Comparison of ENCODE assay signal across 28 mouse cellular contexts in the genomic region with DNA sequence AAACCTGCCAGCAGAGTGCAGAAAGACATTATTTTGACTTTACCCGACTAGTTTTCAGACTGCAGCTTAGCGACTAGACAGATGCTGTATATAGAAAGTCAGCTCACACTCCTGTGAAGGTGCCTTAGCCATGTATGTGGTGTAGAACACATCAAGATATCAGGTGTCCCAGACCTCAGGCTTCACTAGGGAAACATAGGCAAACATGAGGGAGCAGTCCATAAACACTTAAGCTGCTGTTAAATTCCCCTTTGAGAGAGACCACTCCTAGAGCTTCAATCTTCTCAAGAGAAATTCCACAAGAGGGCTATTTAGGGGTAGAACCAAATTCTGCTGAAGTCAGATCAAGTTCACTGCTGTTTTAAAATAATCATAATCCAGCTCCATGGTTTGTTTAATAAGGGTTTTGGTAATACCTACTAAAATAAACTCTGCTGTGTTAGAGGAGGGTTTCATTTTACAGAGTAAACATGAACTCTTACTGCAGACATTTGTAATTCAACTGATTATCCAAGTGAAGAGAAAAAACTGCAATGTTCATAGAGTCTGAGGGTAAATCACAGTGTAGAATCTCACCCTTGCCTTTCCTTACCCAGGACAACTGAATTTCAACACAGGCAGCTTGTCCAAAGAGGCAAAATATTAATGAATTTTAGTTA. TPM values are rescaled to one million over a fixed set of nuclear protein-coding genes. Genes with fewer than 3 reads are reported as not detected.
DNase-seq lines count a peak whose midpoint lies in the region; ATAC-seq and TF ChIP-seq lines count a peak whose summit lies in the region.
"Had no signal": no experiment of that assay in that cellular context is flagged by ENCODE, and none has a peak within 500 bp of the region (broad histone marks: within the 10 kb centered on the region; RNA-seq: fewer than 3 reads in every experiment).

No protein-coding gene starts in this region.

- TF ChIP-seq CTCF in lung, embryonic 14.5 days (IDR thresholded peaks at IDR 0.05; ENCODE audit: low read depth): no peak

- peak; percentile 36 for DNase-seq in embryonic facial prominence, embryonic 11.5 days (ENCODE audit: low spot score)
- DNase-seq in embryonic facial prominence, embryonic 10.5 days (ENCODE audit: low spot score): no peak
- peak; percentile 54 for DNase-seq in lung, embryonic 14.5 days
- no peak for DNase-seq in lung, postnatal 14 days
- peak; percentile 7 for DNase-seq in limb, embryonic 14.5 days (ENCODE audit: low spot score)
- DNase-seq in thymus, postnatal 25 days: no peak
- DNase-seq: adrenal gland, adult 8-10 months; cerebellum, adult 2 months; gastrocnemius, postnatal 14 days; heart, postnatal 14 days; kidney, adult 18-20 months; kidney, postnatal 36 days; liver; lung, postnatal 4 days; midbrain, embryonic 14.5 days; retina, postnatal 1 day; right cerebral cortex, postnatal 14 days; thymus, adult 2 months; thymus, postnatal 4 days had no signal

- no peaks in the 10 kb centered on the region for H3K27me3 ChIP-seq in embryonic facial prominence, embryonic 11.5 days (ENCODE audit: control insufficient read depth, insufficient read depth, low read length)
- no peaks in the 10 kb centered on the region for H3K27me3 ChIP-seq in embryonic facial prominence, embryonic 10.5 days (replicated peaks; ENCODE audit: low read depth, poor library complexity, severe bottlenecking)
- no peaks in the 10 kb centered on the region for H3K27me3 ChIP-seq in lung, embryonic 14.5 days (ENCODE audit: insufficient read depth, low read length)
- H3K27me3 ChIP-seq in embryonic facial prominence, embryonic 12.5 days: no peaks in the 10 kb centered on the region
- no peaks in the 10 kb centered on the region for H3K27me3 ChIP-seq in limb, embryonic 14.5 days (ENCODE audit: control insufficient read depth, insufficient read depth, low read length)
- H3K27me3 ChIP-seq: liver, embryonic 15.5 days; neural tube, embryonic 15.5 days had no signal

- H3K9me3 ChIP-seq in embryonic facial prominence, embryonic 11.5 days (replicated peaks; ENCODE audit: control insufficient read depth, low read length): no peaks in the 10 kb centered on the region
- H3K9me3 ChIP-seq in embryonic facial prominence, embryonic 10.5 days: no peaks in the 10 kb centered on the region
- H3K9me3 ChIP-seq in lung, embryonic 14.5 days (ENCODE audit: low read depth, low read length): no peaks in the 10 kb centered on the region
- no peaks in the 10 kb centered on the region for H3K9me3 ChIP-seq in embryonic facial prominence, embryonic 12.5 days
- H3K9me3 ChIP-seq in limb, embryonic 14.5 days (ENCODE audit: control insufficient read depth, low read length): no peaks in the 10 kb centered on the region
- H3K9me3 ChIP-seq: G1E; hindbrain, embryonic 10.5 days; liver, embryonic 15.5 days; neural tube, embryonic 15.5 days had no signal

- WGBS in embryonic facial prominence, embryonic 11.5 days: 52% methylated on average over 2 of the region's 2 CpGs
- WGBS in embryonic facial prominence, embryonic 10.5 days: 76% methylated on average over 2 of the region's 2 CpGs
- WGBS in lung, embryonic 14.5 days: 19% methylated on average over 2 of the region's 2 CpGs
- WGBS in embryonic facial prominence, embryonic 12.5 days: 60% methylated on average over 2 of the region's 2 CpGs
- WGBS in limb, embryonic 14.5 days: 67% methylated on average over 2 of the region's 2 CpGs

- no peak overlapping the region for H3K4me2 ChIP-seq in embryonic facial prominence, embryonic 11.5 days (ENCODE audit: low read depth, low read length)
- no peak overlapping the region for H3K4me2 ChIP-seq in lung, embryonic 14.5 days
- H3K4me2 ChIP-seq in embryonic facial prominence, embryonic 12.5 days (replicated peaks): no peak overlapping the region
- H3K4me2 ChIP-seq in limb, embryonic 14.5 days (replicated peaks; ENCODE audit: low read depth, low read length, severe bottlenecking): no peak overlapping the region
- H3K4me2 ChIP-seq: liver, embryonic 15.5 days; neural tube, embryonic 15.5 days had no signal

- no peak overlapping the region for H3K4me3 ChIP-seq in embryonic facial prominence, embryonic 11.5 days (ENCODE audit: low read depth, low read length)
- no peak overlapping the region for H3K4me3 ChIP-seq in embryonic facial prominence, embryonic 10.5 days
- H3K4me3 ChIP-seq in lung, embryonic 14.5 days (ENCODE audit: low read depth, low read length): no peak overlapping the region
- H3K4me3 ChIP-seq in embryonic facial prominence, embryonic 12.5 days: no peak overlapping the region
- no peak overlapping the region for H3K4me3 ChIP-seq in limb, embryonic 14.5 days (replicated peaks; ENCODE audit: low read length)
- H3K4me3 ChIP-seq: hindbrain, embryonic 10.5 days; layer of hippocampus, adult 2 months; left cerebral cortex, adult 2 months; liver, embryonic 15.5 days; neural tube, embryonic 15.5 days had no signal

- no peaks in the 10 kb centered on the region for H3K36me3 ChIP-seq in embryonic facial prominence, embryonic 11.5 days (replicated peaks; ENCODE audit: control insufficient read depth, insufficient read depth, low read depth, low read length)
- H3K36me3 ChIP-seq in embryonic facial prominence, embryonic 10.5 days (replicated peaks): no peaks in the 10 kb centered on the region
- H3K36me3 ChIP-seq in lung, embryonic 14.5 days (ENCODE audit: insufficient read depth): no peaks in the 10 kb centered on the region
- H3K36me3 ChIP-seq in embryonic facial prominence, embryonic 12.5 days: no peaks in the 10 kb centered on the region
- no peaks in the 10 kb centered on the region for H3K36me3 ChIP-seq in limb, embryonic 14.5 days (ENCODE audit: control insufficient read depth, insufficient read depth, low read length)
- H3K36me3 ChIP-seq: G1E; hindbrain, embryonic 10.5 days; liver, embryonic 15.5 days; neural tube, embryonic 15.5 days had no signal

- no peak; the same call in 1 of the 2 replicates for ATAC-seq in embryonic facial prominence, embryonic 11.5 days (replicated peaks; ENCODE audit: insufficient number of reproducible peaks, low FRiP score, low TSS enrichment, low read depth)
- peak; percentile 80 for ATAC-seq in lung, embryonic 14.5 days (ENCODE audit: insufficient read depth)
- ATAC-seq in embryonic facial prominence, embryonic 12.5 days (ENCODE audit: insufficient number of reproducible peaks, insufficient read depth, low FRiP score, low TSS enrichment): peak; percentile 69; the same call in 1 of the 2 replicates
- peak; percentile 63 for ATAC-seq in limb, embryonic 14.5 days (ENCODE audit: low FRiP score, low read depth)
- ATAC-seq: forebrain, embryonic 14.5 days; hindbrain, embryonic 16.5 days had no signal

- H3K9ac ChIP-seq in embryonic facial prominence, embryonic 11.5 days (replicated peaks; ENCODE audit: low read length): no peak overlapping the region
- H3K9ac ChIP-seq in lung, embryonic 14.5 days: no peak overlapping the region
- H3K9ac ChIP-seq in embryonic facial prominence, embryonic 12.5 days: no peak overlapping the region
- no peak overlapping the region for H3K9ac ChIP-seq in limb, embryonic 14.5 days (ENCODE audit: low read depth, low read length, severe bottlenecking)
- H3K9ac ChIP-seq: liver, embryonic 15.5 days; neural tube, embryonic 15.5 days had no signal

- no peak for TF ChIP-seq POLR2A in limb, embryonic 14.5 days (IDR thresholded peaks at IDR 0.05; ENCODE audit: borderline replicate concordance, extremely low read depth, insufficient read depth, insufficient read length)

- no peak overlapping the region for H3K27ac ChIP-seq in embryonic facial prominence, embryonic 11.5 days (replicated peaks; ENCODE audit: low read depth, low read length)
- H3K27ac ChIP-seq in embryonic facial prominence, embryonic 10.5 days (replicated peaks): no peak overlapping the region
- H3K27ac ChIP-seq in lung, embryonic 14.5 days (ENCODE audit: low read depth): peak overlapping the region; percentile 43; the same call in 1 of the 2 replicates
- 0 out of 2 replicates have a peak overlapping the region, but pooled peaks have one; percentile 61 for H3K27ac ChIP-seq in embryonic facial prominence, embryonic 12.5 days
- H3K27ac ChIP-seq in limb, embryonic 14.5 days (replicated peaks; ENCODE audit: low read depth, low read length): no peak overlapping the region
- H3K27ac ChIP-seq: hindbrain, embryonic 10.5 days; layer of hippocampus, adult 2 months; left cerebral cortex, adult 2 months; liver, embryonic 15.5 days; neural tube, embryonic 15.5 days had no signal

- no peaks in the 10 kb centered on the region for H3K4me1 ChIP-seq in embryonic facial prominence, embryonic 11.5 days (ENCODE audit: control insufficient read depth, insufficient read depth, low read length)
- no peaks in the 10 kb centered on the region for H3K4me1 ChIP-seq in embryonic facial prominence, embryonic 10.5 days
- peaks cover 3% of the 10 kb centered on the region; the same call in 1 of the 2 replicates for H3K4me1 ChIP-seq in lung, embryonic 14.5 days (ENCODE audit: insufficient read depth)
- no peaks in the 10 kb centered on the region for H3K4me1 ChIP-seq in embryonic facial prominence, embryonic 12.5 days
- no peaks in the 10 kb centered on the region for H3K4me1 ChIP-seq in limb, embryonic 14.5 days (ENCODE audit: control insufficient read depth, insufficient read depth, low read length)
- H3K4me1 ChIP-seq: hindbrain, embryonic 10.5 days; liver, embryonic 15.5 days; neural tube, embryonic 15.5 days had no signal

RNA-seq across cellular contexts. Expression of gene Rarb, which starts 42.1 kb away (rescaled TPM):
- polyA plus RNA-seq in embryonic facial prominence, embryonic 11.5 days (2014; fragmentation: Nextera tagmentation; extraction: Ambion mirVana): 35.5 and 40.2 TPM in 2 replicates
- polyA plus RNA-seq in embryonic facial prominence, embryonic 10.5 days (2016; fragmentation: Nextera tagmentation; extraction: Ambion mirVana): 18.0 and 27.1 TPM in 2 replicates
- 17.3 and 17.9 TPM in 2 replicates for polyA plus RNA-seq in lung, embryonic 14.5 days (2014; fragmentation: Nextera tagmentation; extraction: Ambion mirVana)
- polyA plus RNA-seq in embryonic facial prominence, embryonic 12.5 days (2016; fragmentation: Nextera tagmentation; extraction: Ambion mirVana): 35.7 and 37.2 TPM in 2 replicates
- 17.4 and 20.7 TPM in 2 replicates for polyA plus RNA-seq in limb, embryonic 14.5 days (2012; rRNA removed)
- 14.6 and 20.6 TPM in 2 replicates for polyA plus RNA-seq in limb, embryonic 14.5 days (2014; fragmentation: Nextera tagmentation; extraction: Ambion mirVana)
- polyA plus RNA-seq: G1E had no signal

Comparison
In these comparisons a context has a peak if more than half of its experiments do, and no peak if none do; other contexts are left out.
1. DNase-seq: peak in embryonic facial prominence, embryonic 11.5 days (single experiment), lung, embryonic 14.5 days (single experiment) and limb, embryonic 14.5 days (single experiment); none in embryonic facial prominence, embryonic 10.5 days (single experiment), lung, postnatal 14 days (single experiment) and thymus, postnatal 25 days (single experiment).
2. H3K27ac ChIP-seq: peak in lung, embryonic 14.5 days (single experiment) and embryonic facial prominence, embryonic 12.5 days (single experiment); none in embryonic facial prominence, embryonic 11.5 days (single experiment), embryonic facial prominence, embryonic 10.5 days (single experiment) and limb, embryonic 14.5 days (single experiment).